Mouse (Mus musculus) liver, embryonic 12.5 days (tissue): Measurements from ENCODE around the gene Abi3. TPM values are rescaled to one million over a fixed set of nuclear protein-coding genes. Genes with fewer than 3 reads are reported as not detected.
A peak's percentile ranks its signal among the peaks of the same experiment; 100 is the strongest.

Experiments
- ATAC-seq: fragments of 200-750 bp; cut with Nextera tagmentation; 2 replicates; pipeline ENCODE4 v1.8.0; 2017; ENCODE audit warnings: moderate number of reproducible peaks, mild to moderate bottlenecking, moderate library complexity
- H3K27ac ChIP-seq: fragments of 300-500 bp; sonication (generic); 2 replicates; pipeline ENCODE4 v1.5.1; 2016; ENCODE audit warnings: mild to moderate bottlenecking
- H3K27me3 ChIP-seq: fragments of 300-500 bp; sonication (generic); replicated peaks from 2 replicates; pipeline ENCODE4 v1.6.1; 2016; ENCODE audit warnings: mild to moderate bottlenecking, moderate library complexity
- H3K36me3 ChIP-seq: fragments of 300-500 bp; sonication (generic); 2 replicates; pipeline ENCODE4 v1.6.1; 2016; ENCODE audit warnings: mild to moderate bottlenecking, moderate library complexity
- H3K4me1 ChIP-seq: fragments of 300-500 bp; sonication (generic); 2 replicates; pipeline ENCODE4 v1.6.1; 2016
- H3K4me2 ChIP-seq: fragments of 300-500 bp; sonication (generic); 2 replicates; pipeline ENCODE4 v1.6.1; 2016; ENCODE audit warnings: mild to moderate bottlenecking, moderate library complexity
- H3K4me3 ChIP-seq: fragments of 300-500 bp; sonication (generic); 2 replicates; pipeline ENCODE4 v1.5.1; 2016; ENCODE audit warnings: mild to moderate bottlenecking, moderate library complexity
- H3K9ac ChIP-seq: fragments of 300-500 bp; sonication (generic); 2 replicates; pipeline ENCODE4 v1.6.1; 2016; ENCODE audit warnings: mild to moderate bottlenecking, moderate library complexity
- H3K9me3 ChIP-seq: fragments of 300-500 bp; sonication (generic); replicated peaks from 2 replicates; pipeline ENCODE4 v1.6.1; 2016; ENCODE audit warnings: mild to moderate bottlenecking, moderate library complexity
- WGBS: fragments of 180-500 bp; shearing (Covaris S2); methylation state at CpG from one replicate; pipeline ENCODE4 v1.1.7; 2016; ENCODE audit not compliant: insufficient replicate concordance; 5-methylcytosine and 5-hydroxymethylcytosine counted together
- polyA plus RNA-seq: library from polyadenylated mRNA; unstranded; fragments of >200 nt; fragmentation: Nextera tagmentation; extraction: Ambion mirVana; gene quantifications from 2 replicates; pipeline ENCODE4 v1.2.1, GENCODE M21; 2016

Abi3 gene
- polyA plus RNA-seq, 1 experiment from 2014 or later = 7.6 TPM

DNA sequence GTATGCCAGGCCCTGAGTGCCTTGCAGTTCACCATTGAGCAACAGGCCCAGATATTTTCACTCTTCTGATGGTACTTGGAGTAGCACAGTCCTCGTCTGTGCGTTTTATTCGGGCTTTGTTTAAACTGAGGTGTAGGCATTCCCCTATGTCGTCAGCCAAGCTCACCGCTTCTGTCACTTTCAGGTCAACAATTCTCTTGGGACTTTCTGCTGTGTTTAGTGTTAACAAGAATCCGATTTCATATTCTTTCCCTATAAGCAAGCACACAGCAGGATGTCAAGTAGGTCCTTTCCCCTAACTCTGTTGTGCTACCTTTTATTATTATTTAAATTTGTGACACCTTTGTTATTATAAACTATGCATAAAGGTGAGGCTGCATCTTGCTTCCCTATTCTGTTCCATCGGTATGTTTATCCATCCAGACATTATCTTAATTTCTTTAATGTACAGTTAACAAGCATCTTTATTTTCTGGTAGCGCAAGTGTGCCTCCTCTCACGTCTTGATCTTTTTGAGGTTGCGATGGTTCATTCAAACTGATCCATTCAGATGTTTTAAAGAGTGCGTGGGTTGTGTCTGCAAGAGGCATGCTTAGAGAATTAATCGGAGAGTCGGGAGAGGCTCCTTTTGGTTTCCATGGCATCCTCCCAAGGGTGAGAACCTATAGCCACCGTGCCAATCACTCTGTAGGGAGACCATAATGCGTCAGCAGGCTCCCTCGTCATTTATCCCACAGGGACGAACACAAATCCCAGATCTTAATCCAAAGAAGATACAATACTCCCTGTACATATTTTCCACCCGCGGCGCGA is 15.6 kb upstream of the Abi3 start:
- WGBS = 30% methylated on average over 21 of the region's 21 CpGs
- H3K4me2 ChIP-seq = peak overlapping the region; percentile 86
- H3K36me3 ChIP-seq = peaks cover 10% of the 10 kb centered on the region; the same call in 1 of the 2 replicates
- peak overlapping the region; percentile 78 for H3K9ac ChIP-seq
- ATAC-seq = no peak
- H3K4me3 ChIP-seq = peak overlapping the region; percentile 82
- H3K9me3 ChIP-seq = no peaks in the 10 kb centered on the region
- peaks cover 42% of the 10 kb centered on the region for H3K4me1 ChIP-seq
- peak overlapping the region; percentile 97 for H3K27ac ChIP-seq
- H3K27me3 ChIP-seq = no peaks in the 10 kb centered on the region

DNA sequence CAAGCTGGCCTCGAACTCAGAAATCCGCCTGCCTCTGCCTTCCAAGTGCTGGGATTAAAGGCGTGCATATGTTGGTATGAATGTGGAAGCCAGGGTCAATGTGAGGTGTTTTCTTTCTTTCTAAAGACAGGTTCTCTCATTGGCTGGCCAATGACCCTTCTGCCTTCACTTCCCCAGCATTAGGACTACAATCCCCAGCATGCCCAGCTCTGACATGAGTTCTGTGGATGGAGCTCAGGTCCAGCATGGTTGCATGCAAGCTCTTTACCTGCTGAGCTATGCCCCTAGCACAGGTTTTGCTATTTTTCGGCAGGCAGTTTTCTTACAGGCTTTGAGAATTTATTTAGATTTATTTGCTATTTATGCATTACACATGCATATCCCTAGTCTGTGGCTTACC is 15.0 kb upstream of the Abi3 start:
- ATAC-seq = no peak
- H3K4me3 ChIP-seq = no peak overlapping the region
- H3K9ac ChIP-seq = no peak overlapping the region
- no peaks in the 10 kb centered on the region for H3K9me3 ChIP-seq
- H3K4me1 ChIP-seq = peaks cover 42% of the 10 kb centered on the region
- H3K36me3 ChIP-seq = 0 out of 2 replicates have a peak, but pooled peaks cover 5% of the 10 kb centered on the region
- peaks cover 5% of the 10 kb centered on the region; the same call in 1 of the 2 replicates for H3K27me3 ChIP-seq
- peak overlapping the region; percentile 86 for H3K4me2 ChIP-seq
- WGBS = 77% methylated on average over 4 of the region's 4 CpGs
- no peak overlapping the region for H3K27ac ChIP-seq

DNA sequence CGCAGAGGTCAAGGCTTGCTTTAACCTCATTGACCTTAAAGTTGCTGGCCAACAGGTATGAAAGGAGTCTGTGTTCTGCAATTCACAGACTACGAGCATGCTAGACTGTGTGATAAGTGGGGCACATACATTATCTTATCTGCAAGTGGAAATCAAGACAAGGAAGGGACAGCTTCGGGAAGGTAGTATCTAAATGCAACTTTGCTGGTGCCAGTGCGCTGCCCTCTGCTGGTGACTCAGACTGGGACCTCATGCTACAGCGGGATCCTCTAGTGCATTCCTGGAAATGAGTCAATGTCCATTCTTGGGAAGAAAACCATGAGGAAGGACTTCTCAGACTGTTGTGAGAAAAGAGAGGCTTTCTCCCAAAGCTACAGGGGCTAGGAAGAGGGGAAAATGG is 11.4 kb upstream of the Abi3 start:
- H3K4me3 ChIP-seq = no peak overlapping the region
- H3K9me3 ChIP-seq = no peaks in the 10 kb centered on the region
- no peak overlapping the region for H3K9ac ChIP-seq
- no peaks in the 10 kb centered on the region for H3K36me3 ChIP-seq
- H3K4me2 ChIP-seq = no peak overlapping the region
- 39% methylated on average over 5 of the region's 5 CpGs for WGBS
- no peak for ATAC-seq
- no peak overlapping the region for H3K27ac ChIP-seq
- H3K27me3 ChIP-seq = peaks cover 12% of the 10 kb centered on the region; the same call in 1 of the 2 replicates
- peaks cover 16% of the 10 kb centered on the region for H3K4me1 ChIP-seq

DNA sequence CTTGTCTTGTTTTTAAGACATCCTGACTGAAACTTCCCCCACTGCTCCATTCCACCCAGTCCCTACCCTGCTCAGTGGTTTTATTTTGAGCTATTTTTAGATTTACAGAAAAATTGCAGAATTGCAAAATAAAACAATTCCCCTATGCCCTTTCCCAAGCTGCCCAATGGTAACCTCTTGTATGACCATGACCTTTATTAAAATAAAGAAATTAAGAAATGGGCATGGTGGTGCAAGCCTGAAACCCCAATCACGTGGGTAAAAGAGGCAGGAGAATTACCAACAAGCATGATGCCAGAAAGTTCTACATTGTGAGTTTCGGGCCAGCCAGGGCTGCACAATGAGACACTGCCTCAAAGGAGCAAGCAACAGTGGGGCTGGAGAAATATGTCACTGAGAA is 8.6 kb upstream of the Abi3 start:
- H3K9me3 ChIP-seq = no peaks in the 10 kb centered on the region
- no peak overlapping the region for H3K4me2 ChIP-seq
- no peak for ATAC-seq
- peaks cover 6% of the 10 kb centered on the region; the same call in 1 of the 2 replicates for H3K4me1 ChIP-seq
- WGBS = 53% methylated on average over 2 of the region's 2 CpGs
- no peak overlapping the region for H3K27ac ChIP-seq
- H3K27me3 ChIP-seq = peaks cover 17% of the 10 kb centered on the region; the same call in 1 of the 2 replicates
- no peak overlapping the region for H3K9ac ChIP-seq
- H3K36me3 ChIP-seq = no peaks in the 10 kb centered on the region
- H3K4me3 ChIP-seq = no peak overlapping the region

DNA sequence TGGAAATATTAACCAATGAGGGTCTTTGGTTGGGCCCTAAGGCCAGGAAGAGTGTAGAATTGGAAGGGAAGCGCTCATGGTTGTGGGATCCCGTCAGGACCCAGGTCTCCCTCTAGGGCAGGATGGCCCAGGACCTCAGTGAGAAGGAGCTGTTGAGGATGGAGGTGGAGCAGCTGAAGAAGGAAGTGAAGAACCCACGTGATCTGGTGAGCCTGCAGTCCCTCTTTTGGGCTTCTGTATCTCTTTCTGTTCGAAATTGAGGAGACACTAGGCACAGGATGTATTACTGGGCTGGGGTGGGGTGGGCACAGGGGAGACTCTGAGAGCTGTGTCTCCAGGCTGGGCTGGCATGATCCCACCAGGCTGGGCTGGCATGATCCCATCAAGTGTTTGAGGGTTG is 2.7 kb upstream of the Abi3 start:
- ATAC-seq = no peak
- Histone ChIP-seq H3K36me3 (no peaks in the 10 kb centered on the region), H3K27me3 (peaks cover 48% of the 10 kb centered on the region), H3K4me1 (peaks cover 34% of the 10 kb centered on the region), H3K4me2 (no peak overlapping the region), H3K9me3 (no peaks in the 10 kb centered on the region), H3K9ac (no peak overlapping the region), H3K27ac (0 out of 2 replicates have a peak overlapping the region, but pooled peaks have one; percentile 29), H3K4me3 (no peak overlapping the region)
- WGBS = 27% methylated on average over 4 of the region's 4 CpGs

DNA sequence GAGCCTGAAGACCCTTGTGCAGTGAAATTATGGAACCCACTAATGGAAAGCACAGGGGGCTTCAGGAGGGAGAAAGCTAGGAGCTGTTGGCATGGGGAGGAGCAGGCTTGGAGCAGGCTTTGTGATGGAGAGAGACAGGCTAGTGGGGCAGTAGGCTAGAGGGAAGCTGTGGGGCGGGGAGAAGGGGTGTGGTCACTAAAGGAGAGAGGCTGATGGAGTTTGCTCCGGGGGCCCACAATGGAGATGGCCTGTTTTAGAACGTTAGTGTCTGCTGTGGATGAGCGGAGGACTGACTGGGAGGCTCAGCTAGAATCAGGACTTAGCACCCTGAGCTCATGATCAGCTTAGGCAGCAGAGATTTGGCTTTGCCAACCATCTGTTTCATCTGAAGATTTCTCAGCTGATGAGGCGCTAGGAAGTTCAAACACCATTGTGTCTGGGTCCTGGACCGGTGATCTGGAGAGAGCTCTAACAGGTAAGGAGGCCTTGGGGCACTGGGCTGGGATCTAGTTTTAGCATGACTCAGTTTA is 1.2 kb upstream of the Abi3 start:
- Histone ChIP-seq H3K4me3 (no peak overlapping the region), H3K27me3 (peaks cover 48% of the 10 kb centered on the region), H3K27ac (0 out of 2 replicates have a peak overlapping the region, but pooled peaks have one; percentile 31), H3K9ac (no peak overlapping the region), H3K4me2 (peak overlapping the region; percentile 56), H3K4me1 (peaks cover 44% of the 10 kb centered on the region), H3K36me3 (no peaks in the 10 kb centered on the region), H3K9me3 (no peaks in the 10 kb centered on the region)
- no peak for ATAC-seq
- WGBS = 36% methylated on average over 6 of the region's 6 CpGs

DNA sequence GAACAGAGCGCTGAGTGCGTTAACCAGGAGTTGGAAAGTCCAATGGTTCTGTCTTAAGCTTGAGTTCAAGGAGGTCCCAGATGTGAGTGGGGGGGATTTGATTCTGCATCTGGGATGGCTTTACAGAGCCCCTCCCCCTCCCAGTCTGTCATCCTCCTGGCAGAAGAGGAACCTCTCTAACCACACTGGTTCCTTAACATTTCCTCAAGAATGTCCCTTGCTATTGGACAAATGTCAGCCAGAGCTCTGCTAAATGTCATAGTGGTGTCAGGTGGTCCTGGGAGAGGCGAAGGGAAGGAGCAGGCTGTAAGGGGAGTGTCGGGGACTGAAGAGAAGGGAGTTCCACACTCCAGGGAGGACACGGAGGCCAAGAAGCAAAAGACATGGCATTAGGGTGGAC is 677 bp upstream of the Abi3 start:
- WGBS = 34% methylated on average over 5 of the region's 5 CpGs
- H3K27ac ChIP-seq = peak overlapping the region; percentile 31
- peaks cover 49% of the 10 kb centered on the region for H3K4me1 ChIP-seq
- H3K9me3 ChIP-seq = no peaks in the 10 kb centered on the region
- peak overlapping the region; percentile 56 for H3K4me2 ChIP-seq
- H3K27me3 ChIP-seq = peaks cover 51% of the 10 kb centered on the region
- H3K4me3 ChIP-seq = no peak overlapping the region
- ATAC-seq = no peak
- H3K36me3 ChIP-seq = no peaks in the 10 kb centered on the region
- H3K9ac ChIP-seq = no peak overlapping the region

DNA sequence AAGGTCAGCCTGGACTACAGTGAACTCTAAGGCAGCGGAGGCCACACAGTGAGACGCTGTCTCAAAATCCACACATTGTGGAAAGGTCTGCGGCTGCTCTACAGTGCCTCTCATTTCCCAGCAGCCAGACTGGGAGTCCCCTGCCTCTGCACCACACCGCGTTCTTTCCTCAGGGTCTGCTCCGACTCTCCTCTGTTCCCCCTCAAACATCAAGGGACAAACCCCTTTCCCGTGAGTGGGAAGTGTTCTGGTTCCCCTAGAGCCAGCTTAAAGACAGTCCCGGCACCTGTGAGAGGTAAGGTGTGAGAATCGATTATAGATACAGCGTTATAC is 812 bp downstream of the Abi3 start:
- H3K4me3 ChIP-seq = peak overlapping the region; percentile 36
- no peak for ATAC-seq
- 39% methylated on average over 10 of the region's 10 CpGs for WGBS
- H3K9me3 ChIP-seq = no peaks in the 10 kb centered on the region
- peak overlapping the region; percentile 56 for H3K4me2 ChIP-seq
- H3K36me3 ChIP-seq = no peaks in the 10 kb centered on the region
- H3K9ac ChIP-seq = peak overlapping the region; percentile 45; the same call in 1 of the 2 replicates
- H3K4me1 ChIP-seq = peaks cover 61% of the 10 kb centered on the region
- H3K27ac ChIP-seq = peak overlapping the region; percentile 39; the same call in 1 of the 2 replicates
- H3K27me3 ChIP-seq = peaks cover 56% of the 10 kb centered on the region

DNA sequence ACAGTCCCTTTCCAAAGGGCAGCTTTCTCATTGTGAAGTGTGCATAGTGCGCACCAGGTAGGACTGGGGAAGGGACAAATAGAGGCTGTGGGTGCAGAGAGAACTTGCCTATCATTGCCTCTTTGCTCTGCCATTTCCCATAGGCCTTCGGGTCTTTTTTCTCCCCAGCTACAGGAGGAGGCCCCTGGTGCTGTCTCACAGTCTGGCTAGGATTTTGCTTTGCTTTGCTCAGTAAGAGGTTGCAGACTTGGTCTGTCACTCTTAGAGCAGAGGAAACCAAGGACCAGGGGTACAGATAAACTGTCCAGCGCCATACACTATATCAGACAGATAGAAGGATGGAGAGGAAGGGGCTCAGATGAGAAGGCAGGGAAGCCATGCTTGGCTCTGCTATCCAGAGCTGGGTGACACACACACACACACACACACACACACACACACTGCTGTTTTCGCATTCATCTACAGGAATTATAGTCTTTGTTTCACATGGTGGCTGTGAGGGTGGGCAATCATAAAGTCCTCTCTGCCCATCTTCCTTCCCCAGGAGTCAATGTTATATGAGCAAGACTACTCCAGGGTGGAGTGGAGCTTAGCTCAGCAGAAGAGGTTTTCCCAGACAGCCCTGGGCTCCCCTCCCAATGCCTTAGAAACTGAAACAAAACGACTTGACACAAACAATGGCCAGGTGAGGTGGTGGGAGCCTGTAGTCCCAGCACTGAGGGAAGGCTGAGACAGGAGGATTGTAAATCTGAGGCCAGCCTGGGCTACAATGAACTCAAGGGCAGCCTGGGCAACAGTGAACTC is 1.4 kb downstream of the Abi3 start:
- H3K4me3 ChIP-seq = peak overlapping the region; percentile 36
- peak overlapping the region; percentile 56 for H3K4me2 ChIP-seq
- no peak overlapping the region; the same call in 1 of the 2 replicates for H3K9ac ChIP-seq
- peak overlapping the region; percentile 39; the same call in 1 of the 2 replicates for H3K27ac ChIP-seq
- no peaks in the 10 kb centered on the region for H3K36me3 ChIP-seq
- no peak for ATAC-seq
- peaks cover 55% of the 10 kb centered on the region for H3K27me3 ChIP-seq
- H3K9me3 ChIP-seq = no peaks in the 10 kb centered on the region
- 49% methylated on average over 5 of the region's 5 CpGs for WGBS
- peaks cover 66% of the 10 kb centered on the region for H3K4me1 ChIP-seq

DNA sequence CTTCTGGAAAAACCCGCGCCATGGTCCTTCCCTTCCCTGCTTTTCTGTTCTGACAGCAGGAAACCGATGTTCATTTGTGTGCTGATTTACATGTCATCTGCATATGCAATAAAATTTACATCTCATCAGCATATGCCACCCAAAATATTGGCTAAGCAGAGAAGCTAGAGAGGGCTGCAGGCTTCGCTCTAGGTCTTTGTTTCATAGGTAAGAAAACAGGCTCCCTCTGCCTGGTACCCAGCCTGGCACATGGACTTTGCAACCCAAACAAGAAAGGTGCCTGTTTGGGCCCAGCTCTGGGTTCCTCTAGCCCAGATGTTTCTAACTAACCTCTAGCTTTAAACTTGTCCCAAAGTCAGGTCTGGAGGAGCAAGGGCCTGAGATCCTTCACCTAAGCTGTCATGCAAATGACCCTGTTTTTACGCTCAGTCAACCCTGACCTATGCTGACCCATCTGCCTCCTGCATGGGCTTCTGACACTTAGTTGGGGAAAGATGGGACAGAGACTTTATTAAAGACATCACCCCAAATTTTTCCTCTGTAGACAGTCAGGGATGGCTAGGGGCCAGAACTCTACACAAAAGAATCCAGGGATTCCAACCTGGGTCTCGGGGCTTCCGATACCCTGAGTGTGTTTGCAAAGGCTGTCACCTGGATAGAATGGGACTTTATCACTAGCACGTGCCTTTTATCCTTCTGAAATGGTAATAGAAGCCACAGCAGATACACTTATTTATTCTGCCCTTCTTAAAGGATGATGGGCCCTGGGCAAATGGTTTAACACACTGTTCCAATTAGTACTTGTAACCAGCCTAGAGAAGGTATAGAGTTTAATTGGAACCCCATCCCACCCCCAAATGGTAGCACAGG is 3.0 kb downstream of the Abi3 start:
- 67% methylated on average over 8 of the region's 8 CpGs for WGBS
- Histone ChIP-seq H3K4me1 (peaks cover 83% of the 10 kb centered on the region), H3K36me3 (no peaks in the 10 kb centered on the region), H3K27me3 (peaks cover 55% of the 10 kb centered on the region), H3K27ac (no peak overlapping the region), H3K4me2 (peak overlapping the region; percentile 13; the same call in 1 of the 2 replicates), H3K4me3 (no peak overlapping the region), H3K9me3 (no peaks in the 10 kb centered on the region), H3K9ac (no peak overlapping the region)
- ATAC-seq = no peak

DNA sequence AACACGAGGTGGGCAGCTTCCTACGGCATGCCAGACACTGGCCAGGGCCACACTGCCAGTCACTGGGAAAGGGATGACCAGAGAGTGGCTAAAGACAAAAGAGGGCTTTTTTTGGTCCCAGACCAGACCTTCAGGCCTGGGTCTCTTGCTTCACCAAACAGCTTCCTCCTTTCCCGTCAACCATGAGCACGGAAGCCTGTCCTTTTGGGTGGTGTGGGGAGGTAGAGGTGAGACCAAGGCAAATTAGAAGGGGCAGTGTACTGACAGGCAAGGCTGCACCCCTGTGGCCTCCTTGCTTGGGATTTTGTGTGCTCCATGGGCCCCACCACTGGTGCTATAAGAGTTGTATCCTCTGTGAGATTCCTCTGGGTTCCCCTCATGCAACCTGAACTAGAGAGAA is 3.7 kb downstream of the Abi3 start:
- H3K4me2 ChIP-seq = no peak overlapping the region
- H3K36me3 ChIP-seq = no peaks in the 10 kb centered on the region
- no peaks in the 10 kb centered on the region for H3K9me3 ChIP-seq
- no peak for ATAC-seq
- H3K27ac ChIP-seq = 0 out of 2 replicates have a peak overlapping the region, but pooled peaks have one; percentile 7
- peaks cover 87% of the 10 kb centered on the region for H3K4me1 ChIP-seq
- no peak overlapping the region for H3K9ac ChIP-seq
- peaks cover 56% of the 10 kb centered on the region for H3K27me3 ChIP-seq
- H3K4me3 ChIP-seq = no peak overlapping the region
- WGBS = 53% methylated on average over 4 of the region's 4 CpGs
